Mouse (Mus musculus): Measurements from ENCODE around the gene Ttc26.

- TF ChIP-seq CTCF (IDR thresholded peaks at IDR 0.05; ENCODE audit: borderline replicate concordance, extremely low read depth, insufficient read depth, insufficient read length): no peak
- TF ChIP-seq POLR2A (IDR thresholded peaks at IDR 0.05; ENCODE audit: borderline replicate concordance, extremely low read depth, insufficient read depth, insufficient read length, poor library complexity, severe bottlenecking): no peak
These were observed 88.3 kb downstream of the Ttc26 start for GRCm38 (mm10) chr6:38469591-38469990.

Data from brain, embryonic 14.5 days (tissue).